Mouse (Mus musculus): ENCODE data around the gene Slc16a2.

GRCm38 (mm10) chrX:103744171-103745039 is 77.4 kb downstream of the Slc16a2 start:
- TF ChIP-seq CTCF (IDR thresholded peaks at IDR 0.05; ENCODE audit: control insufficient read depth, insufficient read depth, insufficient read length): no peak
- no peak for TF ChIP-seq MAX (IDR thresholded peaks at IDR 0.05)

Data from C2C12 (cell line).